Mouse (Mus musculus) embryonic facial prominence, embryonic 14.5 days (tissue): Measurements from ENCODE around the gene Spata32. TPM values are rescaled to one million over a fixed set of nuclear protein-coding genes. Genes with fewer than 3 reads are reported as not detected.

Experiments
- ATAC-seq: fragments of 200-750 bp; cut with Nextera tagmentation; 2 replicates; pipeline ENCODE4 v1.8.0; 2017; ENCODE audit warnings: low read depth, moderate number of reproducible peaks, moderate TSS enrichment
- DNase-seq: peaks from one replicate; pipeline ENCODE4 v3.0.0-alpha.2; 2015; ENCODE audit warnings: low spot score
- H3K27ac ChIP-seq: fragments of 300-500 bp; sonication (generic); replicated peaks from 2 replicates; pipeline ENCODE4 v1.5.1; 2014; ENCODE audit warnings: low read depth, mild to moderate bottlenecking, low read length, moderate library complexity
- H3K27me3 ChIP-seq: fragments of 300-500 bp; sonication (generic); replicated peaks from 2 replicates; pipeline ENCODE4 v1.6.1; 2014; ENCODE audit warnings: low read length; ENCODE audit not compliant: control insufficient read depth, insufficient read depth
- H3K36me3 ChIP-seq: fragments of 300-500 bp; sonication (generic); 2 replicates; pipeline ENCODE4 v1.6.1; 2014; ENCODE audit warnings: low read length, mixed read lengths; ENCODE audit not compliant: control insufficient read depth, insufficient read depth
- H3K4me1 ChIP-seq: fragments of 300-500 bp; sonication (generic); 2 replicates; pipeline ENCODE4 v1.6.1; 2014; ENCODE audit warnings: antibody characterized with exemption, low read length; ENCODE audit not compliant: control insufficient read depth, insufficient read depth
- H3K4me2 ChIP-seq: fragments of 300-500 bp; sonication (generic); 2 replicates; pipeline ENCODE4 v1.6.1; 2014; ENCODE audit warnings: low read depth, mild to moderate bottlenecking, low read length, moderate library complexity, mixed read lengths
- H3K4me3 ChIP-seq: fragments of 300-500 bp; sonication (generic); 2 replicates; pipeline ENCODE4 v1.5.1; 2014; ENCODE audit warnings: low read depth, mild to moderate bottlenecking, low read length
- H3K9ac ChIP-seq: fragments of 300-500 bp; sonication (generic); 2 replicates; pipeline ENCODE4 v1.6.1; 2014; ENCODE audit warnings: low read depth, mild to moderate bottlenecking, low read length, moderate library complexity, mixed read lengths
- H3K9me3 ChIP-seq: fragments of 300-500 bp; sonication (generic); 2 replicates; pipeline ENCODE4 v1.6.1; 2016; ENCODE audit warnings: low read length; ENCODE audit not compliant: control insufficient read depth
- WGBS: fragments of 180-500 bp; shearing (Covaris S2); extraction: QIAGEN DNeasy Blood & Tissue Kit; methylation state at CpG from one replicate; pipeline ENCODE4 v1.1.7; 2014; 5-methylcytosine and 5-hydroxymethylcytosine counted together
- polyA plus RNA-seq: library from polyadenylated mRNA; unstranded; fragments of >200 nt; fragmentation: Nextera tagmentation; extraction: Ambion mirVana; gene quantifications from 2 replicates; pipeline ENCODE4 v1.2.1, GENCODE M21; 2014

The Spata32 gene
- polyA plus RNA-seq, 1 experiment from 2014 or later, result not detected

- H3K9me3 ChIP-seq, result no peaks in the 10 kb centered on the region
- 90% methylated on average over 5 of the region's 5 CpGs for WGBS
- ATAC-seq, result no peak
- no peaks in the 10 kb centered on the region for H3K36me3 ChIP-seq
- DNase-seq, result no peak
- H3K4me3 ChIP-seq, result no peak overlapping the region
- no peak overlapping the region for H3K27ac ChIP-seq
- no peak overlapping the region for H3K9ac ChIP-seq
- no peaks in the 10 kb centered on the region for H3K27me3 ChIP-seq
- H3K4me1 ChIP-seq, result peaks cover 7% of the 10 kb centered on the region; the same call in 1 of the 2 replicates
- no peak overlapping the region for H3K4me2 ChIP-seq
Observed at GRCm38 (mm10) chr11:103162132-103162531, 56.1 kb downstream of the Spata32 start.

- Histone ChIP-seq H3K4me3 (no peak overlapping the region), H3K27me3 (no peaks in the 10 kb centered on the region), H3K4me2 (no peak overlapping the region), H3K27ac (no peak overlapping the region), H3K4me1 (peaks cover 7% of the 10 kb centered on the region; the same call in 1 of the 2 replicates), H3K36me3 (no peaks in the 10 kb centered on the region), H3K9me3 (no peaks in the 10 kb centered on the region), H3K9ac (no peak overlapping the region)
- WGBS, result 59% methylated on average over 3 of the region's 7 CpGs
- no peak for ATAC-seq
- DNase-seq, result no peak
Observed at GRCm38 (mm10) chr11:103161449-103161848, 56.8 kb downstream of the Spata32 start.

GRCm38 (mm10) chr11:103160738-103161137 lies 57.5 kb downstream of the Spata32 start:
- WGBS, result 86% methylated on average over 11 of the region's 11 CpGs
- no peak overlapping the region for H3K4me2 ChIP-seq
- H3K4me1 ChIP-seq, result peaks cover 7% of the 10 kb centered on the region; the same call in 1 of the 2 replicates
- H3K9me3 ChIP-seq, result no peaks in the 10 kb centered on the region
- no peaks in the 10 kb centered on the region for H3K36me3 ChIP-seq
- H3K4me3 ChIP-seq, result no peak overlapping the region
- ATAC-seq (no peak), DNase-seq (no peak)
- no peak overlapping the region for H3K27ac ChIP-seq
- no peak overlapping the region for H3K9ac ChIP-seq
- H3K27me3 ChIP-seq, result no peaks in the 10 kb centered on the region

- ATAC-seq, result peak; percentile 97
Observed at GRCm38 (mm10) chr11:103158621-103159478, 59.4 kb downstream of the Spata32 start.

More at GRCm38 (mm10) chr11:103158621-103159478, 59.4 kb downstream of the Spata32 start:
- H3K27me3 ChIP-seq, result no peaks in the 10 kb centered on the region
- no peak overlapping the region for H3K27ac ChIP-seq
- peaks cover 7% of the 10 kb centered on the region; the same call in 1 of the 2 replicates for H3K4me1 ChIP-seq
- H3K36me3 ChIP-seq, result no peaks in the 10 kb centered on the region
- peak overlapping the region; percentile 30 for H3K4me3 ChIP-seq
- no peaks in the 10 kb centered on the region for H3K9me3 ChIP-seq
- DNase-seq, result peak; percentile 92
- WGBS, result 2% methylated on average over 24 of the region's 25 CpGs
- peak overlapping the region; percentile 65 for H3K4me2 ChIP-seq
- peak overlapping the region; percentile 54; the same call in 1 of the 2 replicates for H3K9ac ChIP-seq

Other genes with a start within 250 kb of the Spata32 start
- gene Nmt1, start 190.2 kb downstream of the Spata32 start, polyA plus RNA-seq, result 55.5 and 60.0 TPM in 2 replicates
- gene Dcakd, start 190.1 kb downstream of the Spata32 start, polyA plus RNA-seq, result 138 and 153 TPM in 2 replicates
- 3.0 and 3.2 TPM in 2 replicates for gene Plcd3, start 116.8 kb downstream of the Spata32 start, polyA plus RNA-seq
- gene Acbd4, start 116.8 kb downstream of the Spata32 start, polyA plus RNA-seq, result 15.0 and 21.4 TPM in 2 replicates
- gene Hexim1, start 102.2 kb downstream of the Spata32 start, polyA plus RNA-seq, result 7.3 and 8.9 TPM in 2 replicates
- gene Hexim2, start 86.0 kb downstream of the Spata32 start, polyA plus RNA-seq, result 6.8 and 9.5 TPM in 2 replicates
- gene Fmnl1, start 47.3 kb downstream of the Spata32 start, polyA plus RNA-seq, result 3.3 and 3.5 TPM in 2 replicates
- 1.0 and 1.6 TPM in 2 replicates for gene 1700023F06Rik, start 9.9 kb downstream of the Spata32 start, polyA plus RNA-seq
- 4.6 and 5.1 TPM in 2 replicates for gene Map3k14, start 49.0 kb upstream of the Spata32 start, polyA plus RNA-seq
- 8.6 and 9.4 TPM in 2 replicates for gene Arhgap27, start 145.3 kb upstream of the Spata32 start, polyA plus RNA-seq
- gene Plekhm1, start 194.3 kb upstream of the Spata32 start, polyA plus RNA-seq, result 8.1 and 8.7 TPM in 2 replicates